Mouse (Mus musculus) embryonic facial prominence, embryonic 15.5 days (tissue): Measurements from ENCODE around the gene Mrpl19. TPM values are rescaled to one million over a fixed set of nuclear protein-coding genes. Genes with fewer than 3 reads are reported as not detected.

Source experiments
- ATAC-seq: fragments of 200-750 bp; cut with Nextera tagmentation; 2 replicates; pipeline ENCODE4 v1.8.0; 2017; ENCODE audit warnings: low read depth, moderate TSS enrichment; ENCODE audit not compliant: insufficient number of reproducible peaks, low FRiP score, low TSS enrichment
- H3K27ac ChIP-seq: fragments of 300-500 bp; sonication (generic); replicated peaks from 2 replicates; pipeline ENCODE4 v1.5.1; 2015; ENCODE audit warnings: mild to moderate bottlenecking, inconsistent platforms
- H3K27me3 ChIP-seq: fragments of 300-500 bp; sonication (generic); 2 replicates; pipeline ENCODE4 v1.6.1; 2015; ENCODE audit warnings: inconsistent platforms
- H3K36me3 ChIP-seq: fragments of 300-500 bp; sonication (generic); 2 replicates; pipeline ENCODE4 v1.6.1; 2015; ENCODE audit warnings: mild to moderate bottlenecking, inconsistent platforms
- H3K4me1 ChIP-seq: fragments of 300-500 bp; sonication (generic); 2 replicates; pipeline ENCODE4 v1.6.1; 2015; ENCODE audit warnings: inconsistent platforms
- H3K4me2 ChIP-seq: fragments of 300-500 bp; sonication (generic); replicated peaks from 2 replicates; pipeline ENCODE4 v1.6.1; 2015; ENCODE audit warnings: mild to moderate bottlenecking, inconsistent platforms
- H3K4me3 ChIP-seq: fragments of 300-500 bp; sonication (generic); replicated peaks from 2 replicates; pipeline ENCODE4 v1.5.1; 2015; ENCODE audit warnings: mild to moderate bottlenecking, inconsistent platforms
- H3K9ac ChIP-seq: fragments of 300-500 bp; sonication (generic); 2 replicates; pipeline ENCODE4 v1.6.1; 2015; ENCODE audit warnings: inconsistent platforms
- H3K9me3 ChIP-seq: fragments of 300-500 bp; sonication (generic); replicated peaks from 2 replicates; pipeline ENCODE4 v1.6.1; 2016; ENCODE audit warnings: inconsistent platforms
- WGBS: fragments of 180-500 bp; shearing (Covaris S2); methylation state at CpG from one replicate; pipeline ENCODE4 v1.1.7; 2015; 5-methylcytosine and 5-hydroxymethylcytosine counted together
- polyA plus RNA-seq: library from polyadenylated mRNA; unstranded; fragments of >200 nt; fragmentation: Nextera tagmentation; extraction: Ambion mirVana; gene quantifications from 2 replicates; pipeline ENCODE4 v1.2.1, GENCODE M21; 2015

Gene Mrpl19
- 40.0 and 48.4 TPM in 2 replicates for polyA plus RNA-seq

DNA sequence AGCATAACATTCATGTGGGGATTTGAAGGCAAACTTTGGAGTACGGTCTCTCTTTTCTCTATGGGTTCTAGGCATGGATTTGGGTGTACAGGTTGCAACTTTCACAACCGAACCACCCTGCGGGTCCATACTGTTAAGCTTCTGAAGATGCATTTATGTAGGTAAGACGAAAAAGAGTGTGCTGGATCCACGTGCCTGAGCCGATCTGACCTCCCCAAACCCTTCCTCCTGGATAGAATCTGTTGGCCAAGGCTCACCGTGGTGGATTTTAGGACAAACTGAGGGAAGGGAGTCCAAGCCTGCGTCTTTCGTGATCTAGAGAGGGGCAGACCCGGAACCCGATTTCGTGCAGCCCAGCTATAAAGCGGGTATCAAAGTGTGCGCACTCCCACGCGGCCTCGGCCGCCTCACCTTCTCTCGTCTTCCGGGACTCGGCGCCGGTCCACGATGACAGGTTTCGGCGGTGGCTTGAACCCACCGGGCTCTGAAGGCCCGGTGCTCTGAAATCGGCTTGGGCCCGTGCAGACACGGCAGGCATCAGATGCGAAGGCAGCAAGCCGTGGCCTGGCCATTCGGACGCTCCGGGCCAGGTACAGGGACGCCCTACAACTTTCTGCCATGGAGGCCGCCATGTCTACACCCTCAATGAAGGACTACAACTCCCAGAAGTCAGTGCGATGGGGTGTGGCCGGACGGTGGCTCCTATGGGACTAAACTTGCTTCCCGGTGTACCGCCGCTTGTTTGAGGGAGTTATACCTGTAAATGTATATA, at the start of gene Mrpl19:
Gene Mrpl19 (minus strand): TSS at position 663 of the 772 bp plus-strand sequence.
- under 1% methylated on average over 44 of the region's 44 CpGs for WGBS
- Histone ChIP-seq H3K27ac (no peak within 1 kb of the TSS), H3K9ac (peak within 1 kb of the TSS; percentile 65), H3K36me3 (peaks cover 32% of the 10 kb centered on the region), H3K9me3 (no peaks in the 10 kb centered on the region), H3K27me3 (no peaks in the 10 kb centered on the region), H3K4me1 (peaks cover 11% of the 10 kb centered on the region), H3K4me3 (peak within 1 kb of the TSS; percentile 94), H3K4me2 (peak within 1 kb of the TSS; percentile 60)
- ATAC-seq, result peak; percentile 95

DNA sequence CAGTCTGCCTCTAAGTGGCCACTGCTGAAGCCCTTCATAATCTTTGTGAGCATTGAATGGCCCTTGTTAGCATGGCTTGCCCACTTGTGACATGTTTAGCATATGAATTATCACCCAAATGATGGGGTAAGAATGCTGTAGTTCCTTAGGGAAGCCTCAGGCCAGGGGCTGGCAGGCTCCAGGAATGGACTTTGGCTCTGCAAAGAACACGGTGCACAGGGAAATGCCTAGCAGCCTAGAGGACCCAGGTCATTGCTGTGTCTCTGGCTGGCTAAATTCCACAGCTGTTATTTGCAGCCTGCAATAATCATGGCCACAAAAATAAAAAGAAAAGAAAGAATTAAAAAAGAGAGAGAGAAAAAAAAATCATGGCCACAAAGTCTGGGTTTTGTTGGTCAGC, 46.6 kb upstream of the Mrpl19 start:
- H3K27ac ChIP-seq, result no peak overlapping the region
- H3K4me2 ChIP-seq, result no peak overlapping the region
- H3K9ac ChIP-seq, result no peak overlapping the region
- H3K27me3 ChIP-seq, result no peaks in the 10 kb centered on the region
- no peaks in the 10 kb centered on the region for H3K36me3 ChIP-seq
- ATAC-seq, result no peak
- H3K4me1 ChIP-seq, result no peaks in the 10 kb centered on the region
- H3K9me3 ChIP-seq, result no peaks in the 10 kb centered on the region
- WGBS, result 71% methylated on average over 1 of the region's 1 CpGs
- H3K4me3 ChIP-seq, result no peak overlapping the region

DNA sequence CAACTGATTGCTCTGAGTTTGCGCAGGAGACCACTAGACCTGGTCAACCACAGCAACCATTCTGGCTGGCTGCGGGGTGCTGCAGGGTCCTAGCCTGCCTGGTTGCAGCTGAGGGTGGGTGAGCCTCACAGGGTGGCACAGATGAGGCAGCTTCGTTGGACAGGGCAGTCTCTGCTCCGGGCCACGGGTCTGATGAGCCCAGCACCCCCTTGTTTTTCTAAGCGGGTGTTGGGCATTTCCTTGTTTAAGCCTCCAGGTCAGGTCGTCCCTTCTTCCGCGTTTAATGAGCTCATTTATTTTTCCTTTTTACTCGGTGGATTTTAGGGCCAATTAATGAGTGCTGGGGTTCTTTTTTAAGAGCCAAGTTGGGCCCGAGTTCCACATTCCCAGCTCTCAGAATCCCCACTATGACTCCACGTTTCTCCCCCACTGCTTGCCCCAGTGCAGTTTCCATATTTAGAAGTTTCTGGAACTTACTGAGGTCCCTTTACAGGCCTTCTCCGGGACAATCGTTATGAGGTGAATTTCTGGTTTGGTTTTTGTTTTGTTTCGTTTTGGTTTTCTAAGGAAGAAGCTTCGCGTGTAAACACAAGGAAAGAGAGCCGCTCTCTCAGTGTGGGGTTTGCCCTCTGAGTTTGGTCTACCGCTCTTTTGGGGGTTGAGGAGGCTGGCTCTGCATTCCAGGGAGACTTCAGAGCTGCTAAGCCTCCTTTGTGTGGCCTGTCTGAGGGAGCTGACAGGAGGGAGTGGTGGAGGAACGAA, 24.5 kb upstream of the Mrpl19 start:
- Histone ChIP-seq H3K27ac (0 out of 2 replicates have a peak overlapping the region, but pooled peaks have one; percentile 8), H3K9me3 (no peaks in the 10 kb centered on the region), H3K27me3 (no peaks in the 10 kb centered on the region), H3K9ac (no peak overlapping the region), H3K4me2 (peak overlapping the region; percentile 8; the same call in 1 of the 2 replicates), H3K4me1 (peaks cover 22% of the 10 kb centered on the region; the same call in 1 of the 2 replicates), H3K4me3 (no peak overlapping the region), H3K36me3 (no peaks in the 10 kb centered on the region)
- WGBS, result 37% methylated on average over 20 of the region's 20 CpGs
- 0 out of 2 replicates have a peak, but pooled peaks have one; percentile 45 for ATAC-seq

DNA sequence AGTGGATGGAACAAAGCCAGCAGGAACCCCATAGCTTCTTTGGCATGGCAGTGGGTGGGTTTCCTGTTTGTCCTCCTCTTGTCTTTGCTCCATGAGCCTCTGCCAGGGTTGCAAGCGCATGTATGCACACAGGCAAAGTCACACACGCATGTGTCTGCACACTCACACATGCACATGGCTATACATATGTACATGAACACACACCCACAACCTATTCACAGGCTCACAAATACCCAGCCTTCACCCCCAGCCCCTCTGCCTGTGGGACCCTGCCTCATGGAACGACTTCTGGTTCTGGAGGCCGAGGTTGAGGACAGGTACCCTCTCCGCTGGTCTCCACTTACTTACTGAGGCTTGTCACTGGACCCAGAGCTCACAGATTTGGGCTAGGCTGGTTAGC, 22.6 kb upstream of the Mrpl19 start:
- Histone ChIP-seq H3K27ac (no peak overlapping the region), H3K9ac (no peak overlapping the region), H3K4me3 (no peak overlapping the region), H3K4me1 (peaks cover 22% of the 10 kb centered on the region; the same call in 1 of the 2 replicates), H3K9me3 (no peaks in the 10 kb centered on the region), H3K27me3 (no peaks in the 10 kb centered on the region), H3K4me2 (no peak overlapping the region), H3K36me3 (no peaks in the 10 kb centered on the region)
- ATAC-seq, result no peak
- 94% methylated on average over 5 of the region's 5 CpGs for WGBS

DNA sequence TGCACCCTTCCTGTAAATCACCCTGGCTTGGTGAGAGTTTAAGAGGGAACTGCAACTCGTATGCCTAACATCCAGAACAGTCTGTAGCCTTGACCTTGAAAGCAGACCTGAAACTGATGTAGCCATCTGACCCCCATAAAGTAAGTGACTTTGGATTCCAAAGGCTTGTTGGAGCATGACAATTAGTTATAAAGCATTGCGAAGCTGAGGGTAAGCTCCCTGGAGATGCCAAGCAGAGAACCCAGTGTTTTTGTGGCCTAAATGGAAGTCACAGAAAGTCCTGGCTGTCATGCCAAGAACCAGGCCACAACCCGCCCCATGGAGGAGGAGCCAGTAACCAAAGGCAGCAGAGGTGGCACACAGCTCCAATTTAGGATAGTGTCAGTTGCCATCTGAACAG, 21.8 kb upstream of the Mrpl19 start:
- ATAC-seq, result no peak
- 64% methylated on average over 3 of the region's 3 CpGs for WGBS
- Histone ChIP-seq H3K36me3 (no peaks in the 10 kb centered on the region), H3K4me1 (peaks cover 22% of the 10 kb centered on the region; the same call in 1 of the 2 replicates), H3K27ac (no peak overlapping the region), H3K27me3 (no peaks in the 10 kb centered on the region), H3K9me3 (no peaks in the 10 kb centered on the region), H3K9ac (no peak overlapping the region), H3K4me2 (no peak overlapping the region), H3K4me3 (no peak overlapping the region)

DNA sequence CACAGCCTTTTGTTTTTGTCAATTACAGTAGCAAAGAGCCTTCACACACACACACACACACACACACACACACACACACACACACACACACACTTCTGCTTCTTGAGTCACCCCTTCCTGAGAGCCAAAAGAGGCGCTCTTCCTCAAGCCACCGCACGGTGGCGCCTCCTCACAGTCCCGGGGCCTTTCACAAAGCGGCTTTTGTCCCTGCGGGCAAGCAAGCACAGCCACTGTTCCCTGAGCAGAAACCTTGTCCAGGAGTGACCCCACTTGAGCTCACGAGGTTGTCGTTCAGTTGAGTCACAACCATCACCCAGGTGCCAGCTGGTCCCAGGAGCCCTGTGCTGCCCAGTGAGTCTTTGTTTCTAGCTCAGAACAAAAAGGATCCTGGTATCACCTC, 21.3 kb upstream of the Mrpl19 start:
- ATAC-seq, result no peak
- peaks cover 22% of the 10 kb centered on the region; the same call in 1 of the 2 replicates for H3K4me1 ChIP-seq
- no peak overlapping the region for H3K27ac ChIP-seq

DNA sequence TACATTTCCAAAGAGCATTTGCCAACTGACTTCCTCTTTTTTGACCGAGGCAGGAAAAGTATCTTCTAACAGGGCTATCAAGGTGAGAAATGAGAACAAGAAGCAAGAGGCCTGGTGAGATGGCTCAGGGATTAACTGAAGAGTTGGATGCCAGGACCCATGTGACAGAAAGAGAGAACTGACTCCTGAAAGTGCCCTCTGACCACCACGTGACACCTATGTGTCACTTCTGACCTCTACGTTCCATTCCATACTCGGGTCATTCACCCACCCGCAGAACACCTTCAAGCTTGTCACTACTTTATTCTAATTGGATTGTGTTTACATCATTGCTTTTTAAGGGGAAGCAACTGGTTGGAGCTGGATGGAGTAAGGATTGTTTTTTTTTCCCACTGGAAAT, 20.8 kb upstream of the Mrpl19 start:
- no peak overlapping the region for H3K4me3 ChIP-seq
- no peaks in the 10 kb centered on the region for H3K36me3 ChIP-seq
- WGBS, result 53% methylated on average over 5 of the region's 5 CpGs
- H3K9me3 ChIP-seq, result no peaks in the 10 kb centered on the region
- no peak overlapping the region for H3K9ac ChIP-seq
- peaks cover 22% of the 10 kb centered on the region; the same call in 1 of the 2 replicates for H3K4me1 ChIP-seq
- no peaks in the 10 kb centered on the region for H3K27me3 ChIP-seq
- H3K4me2 ChIP-seq, result no peak overlapping the region
- ATAC-seq, result no peak
- no peak overlapping the region for H3K27ac ChIP-seq

More for the DNA sequence above, 21.3 kb upstream of the Mrpl19 start:
- Histone ChIP-seq H3K9ac (no peak overlapping the region), H3K4me2 (no peak overlapping the region), H3K36me3 (no peaks in the 10 kb centered on the region), H3K9me3 (no peaks in the 10 kb centered on the region), H3K4me3 (no peak overlapping the region), H3K27me3 (no peaks in the 10 kb centered on the region)
- 0% methylated on average over 9 of the region's 9 CpGs for WGBS

DNA sequence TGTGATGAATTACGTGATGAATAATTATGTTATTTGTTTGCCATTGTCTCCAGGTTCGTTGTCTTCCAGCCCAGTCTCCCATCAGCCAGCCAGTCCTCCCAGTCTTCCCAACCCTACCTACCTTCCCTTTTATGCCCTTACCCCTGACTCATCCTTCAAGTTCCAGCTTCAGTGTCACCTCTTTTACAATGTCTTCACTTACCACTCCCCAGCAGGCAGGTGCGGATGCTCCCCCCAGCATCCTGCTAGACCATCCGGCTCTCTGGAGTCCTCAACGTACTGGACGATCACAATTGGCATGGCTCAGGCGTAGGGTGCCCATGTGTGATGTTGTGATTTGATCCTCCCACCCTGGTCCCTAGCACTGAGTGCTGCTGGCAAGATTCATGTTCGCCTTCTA, 20.4 kb upstream of the Mrpl19 start:
- Histone ChIP-seq H3K36me3 (no peaks in the 10 kb centered on the region), H3K4me2 (no peak overlapping the region), H3K27ac (no peak overlapping the region), H3K9ac (no peak overlapping the region), H3K9me3 (no peaks in the 10 kb centered on the region), H3K4me1 (peaks cover 22% of the 10 kb centered on the region; the same call in 1 of the 2 replicates), H3K27me3 (no peaks in the 10 kb centered on the region), H3K4me3 (no peak overlapping the region)
- 86% methylated on average over 8 of the region's 8 CpGs for WGBS
- ATAC-seq, result no peak

DNA sequence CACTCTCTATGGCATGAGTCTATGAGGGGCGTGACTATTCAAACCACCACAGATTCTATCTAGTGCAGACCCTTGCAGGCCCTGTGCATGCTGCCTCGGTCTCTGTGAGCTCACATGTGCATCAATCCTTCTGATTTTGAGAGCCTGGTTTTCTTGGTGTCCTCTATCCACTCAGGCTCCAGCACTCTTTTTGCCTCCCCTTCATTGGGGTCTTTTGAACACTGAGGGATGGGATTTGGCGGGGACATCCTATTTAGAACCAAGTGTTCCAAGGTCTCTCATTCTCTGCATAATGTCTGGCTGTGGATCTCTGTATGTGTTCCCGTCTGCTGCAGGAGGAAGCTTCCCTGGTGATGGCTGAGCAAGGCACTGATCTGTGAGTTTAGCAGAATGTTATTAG, 13.5 kb upstream of the Mrpl19 start:
- no peaks in the 10 kb centered on the region; the same call in 1 of the 2 replicates for H3K4me1 ChIP-seq
- no peak overlapping the region for H3K4me3 ChIP-seq
- H3K27ac ChIP-seq, result no peak overlapping the region
- H3K9ac ChIP-seq, result no peak overlapping the region
- 93% methylated on average over 4 of the region's 4 CpGs for WGBS
- ATAC-seq, result no peak
- H3K36me3 ChIP-seq, result no peaks in the 10 kb centered on the region
- H3K4me2 ChIP-seq, result no peak overlapping the region
- H3K27me3 ChIP-seq, result no peaks in the 10 kb centered on the region
- H3K9me3 ChIP-seq, result no peaks in the 10 kb centered on the region

DNA sequence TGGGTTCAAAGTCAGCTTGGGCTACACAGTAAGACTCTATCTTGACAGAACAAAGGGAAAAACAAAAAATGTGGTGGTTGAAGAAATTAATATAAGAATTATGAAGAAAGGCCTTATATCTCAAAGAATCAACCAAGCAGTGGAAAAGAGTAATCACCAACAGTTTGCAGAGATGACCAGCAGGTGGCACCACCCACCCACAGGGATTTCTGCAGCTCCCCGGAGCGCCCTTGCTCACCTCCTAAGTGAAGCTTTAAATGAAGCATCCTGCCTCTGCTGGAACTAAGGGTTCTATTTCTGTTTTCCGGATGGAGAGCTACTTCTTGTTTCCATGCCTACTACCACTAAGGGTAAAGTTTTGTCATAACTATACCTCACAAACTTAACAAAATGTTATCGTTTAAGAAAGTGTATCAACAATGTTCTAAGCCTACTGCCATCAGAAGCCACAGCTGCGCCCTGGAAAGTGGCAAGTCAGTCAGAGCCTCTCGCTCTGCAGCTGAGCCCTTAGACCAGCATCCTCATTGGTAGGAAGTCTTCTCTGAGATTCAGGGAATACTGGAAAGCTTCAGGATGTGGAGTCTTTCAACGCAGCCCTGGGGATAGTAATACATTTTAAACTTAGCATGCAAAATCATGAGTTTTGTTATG, 10.3 kb upstream of the Mrpl19 start:
- Histone ChIP-seq H3K36me3 (no peaks in the 10 kb centered on the region), H3K27ac (no peak overlapping the region), H3K4me1 (no peaks in the 10 kb centered on the region; the same call in 1 of the 2 replicates), H3K4me2 (no peak overlapping the region), H3K4me3 (no peak overlapping the region), H3K9ac (no peak overlapping the region), H3K9me3 (no peaks in the 10 kb centered on the region), H3K27me3 (no peaks in the 10 kb centered on the region)
- ATAC-seq, result no peak; the same call in 1 of the 2 replicates
- WGBS, result 36% methylated on average over 7 of the region's 7 CpGs

DNA sequence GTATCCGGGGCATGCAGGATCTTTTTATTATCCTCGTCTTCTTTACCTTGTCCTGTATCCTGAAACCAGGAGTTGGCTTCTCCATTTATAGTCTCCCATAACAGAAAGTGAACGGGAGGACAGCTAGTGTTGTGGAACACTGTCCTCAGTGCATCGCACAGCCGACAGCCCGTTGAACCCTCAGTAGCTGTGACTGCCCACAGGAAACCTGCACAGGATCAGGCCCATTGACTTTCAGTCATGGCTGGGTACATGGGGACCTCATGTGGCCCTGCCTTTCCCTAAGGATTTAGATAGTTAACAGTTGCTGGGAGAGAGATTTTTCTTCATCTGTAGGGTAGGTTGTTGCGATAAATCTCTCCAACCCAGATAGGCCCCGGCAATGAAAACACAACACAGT, 6.8 kb upstream of the Mrpl19 start:
- H3K9ac ChIP-seq, result no peak overlapping the region
- H3K4me3 ChIP-seq, result no peak overlapping the region
- no peak overlapping the region for H3K4me2 ChIP-seq
- H3K27ac ChIP-seq, result no peak overlapping the region
- WGBS, result 86% methylated on average over 8 of the region's 8 CpGs
- H3K9me3 ChIP-seq, result no peaks in the 10 kb centered on the region
- H3K4me1 ChIP-seq, result no peaks in the 10 kb centered on the region; the same call in 1 of the 2 replicates
- no peak for ATAC-seq
- no peaks in the 10 kb centered on the region for H3K27me3 ChIP-seq
- H3K36me3 ChIP-seq, result no peaks in the 10 kb centered on the region
